Mouse (Mus musculus): ENCODE data around the gene Pde3a. TPM values are rescaled to one million over a fixed set of nuclear protein-coding genes. Genes with fewer than 3 reads are reported as not detected.
A peak's percentile ranks its signal among the peaks of the same experiment; 100 is the strongest.
"Not testable (repeated sequence)": the region's sequence is repeated elsewhere in the genome, so short reads cannot be mapped to it uniquely, and the experiment has no call there.

Gene Pde3a
- total RNA-seq, 4 experiments from 2014 or later: 63.1 to 76.8 (median 70.8) TPM

DNA sequence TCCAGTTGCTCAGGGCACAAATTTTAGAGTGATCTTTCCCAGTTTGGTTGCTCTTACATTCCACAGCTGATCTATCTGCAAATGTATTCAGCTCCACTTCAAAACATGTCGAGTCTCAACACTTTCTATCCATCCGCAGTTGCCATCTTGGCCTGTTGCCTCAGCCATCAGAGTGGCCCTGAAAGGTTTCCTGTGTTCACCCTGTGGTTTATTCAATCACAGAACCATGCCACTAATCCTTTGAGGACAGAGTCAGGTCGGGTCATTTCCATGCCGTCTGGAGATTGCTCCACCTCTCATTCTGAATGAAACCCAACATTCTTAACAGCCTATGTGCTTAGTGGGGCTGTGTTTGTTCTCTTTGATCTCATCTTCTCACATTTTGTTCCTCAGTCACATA lies 73.9 kb downstream of the Pde3a start:
- DNase-seq (ENCODE audit: low spot score): no peak

DNA sequence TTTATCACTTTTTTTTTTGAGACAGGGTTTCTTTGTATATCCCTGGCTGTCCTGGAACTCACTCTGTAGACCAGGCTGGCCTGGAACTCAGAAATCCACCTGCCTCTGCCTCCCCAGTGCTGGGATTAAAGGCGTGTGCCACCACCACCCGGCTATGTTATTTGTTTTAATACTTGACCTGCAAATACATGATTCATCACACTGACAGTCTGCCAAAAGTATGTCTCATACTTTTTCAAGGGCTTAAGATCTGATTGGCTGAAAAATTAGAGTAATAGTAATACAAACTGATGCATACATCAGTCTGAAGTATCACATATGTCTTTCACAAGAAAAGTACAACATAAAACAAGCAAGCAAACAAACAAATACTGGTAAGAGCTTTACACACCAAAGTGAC lies 78.1 kb downstream of the Pde3a start:
- not testable (repeated sequence) for DNase-seq (ENCODE audit: low spot score)

GRCm38 (mm10) chr6:141328071-141328470 lies 79.0 kb downstream of the Pde3a start:
- no peak for DNase-seq (ENCODE audit: low spot score)

- no peak for DNase-seq (ENCODE audit: low spot score)
These were observed 82.4 kb downstream of the Pde3a start for GRCm38 (mm10) chr6:141331464-141331863.

GRCm38 (mm10) chr6:141332613-141333165 lies 83.6 kb downstream of the Pde3a start:
- no peak for DNase-seq (ENCODE audit: low spot score)

DNA sequence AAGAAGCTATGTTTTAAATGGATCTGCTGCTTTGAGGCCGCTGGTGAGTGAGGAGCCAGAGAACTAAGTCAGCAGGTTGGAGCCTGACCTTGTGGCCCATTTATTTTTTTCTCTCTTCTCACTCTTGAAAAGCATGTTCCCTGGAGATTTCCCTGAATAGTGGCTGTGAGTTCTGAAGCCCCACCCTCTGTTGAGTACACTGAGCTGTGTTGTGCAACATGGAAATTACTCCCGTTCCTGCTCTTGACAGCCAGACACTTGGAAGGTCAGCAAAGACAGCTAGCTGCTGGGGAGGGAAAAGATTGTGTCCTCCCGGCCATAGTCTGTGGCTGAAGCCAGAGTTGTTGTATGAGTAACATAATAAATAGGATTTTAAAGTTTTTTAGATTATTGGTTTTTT lies 84.2 kb downstream of the Pde3a start:
- DNase-seq (ENCODE audit: low spot score): peak; percentile 88

GRCm38 (mm10) chr6:141335878-141336277 lies 86.8 kb downstream of the Pde3a start:
- no peak for DNase-seq (ENCODE audit: low spot score)

DNA sequence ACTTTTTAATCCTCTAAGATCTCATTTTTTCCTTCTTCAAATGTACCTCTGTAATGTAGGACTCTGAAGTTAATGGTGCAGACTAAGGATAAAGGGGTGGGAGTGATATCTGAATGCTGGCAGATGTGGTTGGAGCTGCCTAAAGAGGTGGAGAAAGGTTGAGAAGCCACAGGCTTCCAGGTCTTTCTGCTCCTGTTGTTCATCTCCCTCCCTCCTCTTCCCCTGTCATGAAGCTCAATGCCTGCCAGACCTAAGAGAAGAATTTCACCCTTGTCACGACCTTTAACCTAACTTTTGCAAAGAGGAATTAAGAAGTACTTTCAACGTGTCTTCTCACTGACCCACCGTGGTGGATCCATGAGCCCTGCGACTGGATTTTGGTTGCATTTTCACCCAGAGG lies 87.4 kb downstream of the Pde3a start:
- DNase-seq (ENCODE audit: low spot score): no peak

- no peak for DNase-seq (ENCODE audit: low spot score)
These were observed 88.6 kb downstream of the Pde3a start for GRCm38 (mm10) chr6:141337673-141338072.

GRCm38 (mm10) chr6:141341385-141341784 lies 92.3 kb downstream of the Pde3a start:
- DNase-seq (ENCODE audit: low spot score): peak; percentile 45

DNA sequence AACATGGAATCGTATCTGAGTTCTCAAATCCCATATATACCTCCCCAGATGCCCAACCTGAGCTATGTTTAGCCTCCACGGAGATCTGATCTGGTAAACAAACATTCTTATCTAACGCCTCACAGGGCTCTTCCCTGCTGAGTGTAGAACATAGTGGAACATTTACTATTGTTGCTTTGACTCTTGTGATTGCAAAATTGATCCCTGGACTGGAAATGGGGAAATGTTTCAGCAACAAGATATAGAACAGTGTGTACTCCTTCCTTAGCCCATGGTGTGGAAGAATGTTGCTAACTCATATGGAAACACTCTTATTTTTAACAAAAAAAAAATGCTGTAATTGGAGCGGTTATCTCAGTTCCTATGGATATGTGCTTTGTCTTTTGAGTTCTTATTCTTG lies 98.8 kb downstream of the Pde3a start:
- DNase-seq (ENCODE audit: low spot score): no peak

DNA sequence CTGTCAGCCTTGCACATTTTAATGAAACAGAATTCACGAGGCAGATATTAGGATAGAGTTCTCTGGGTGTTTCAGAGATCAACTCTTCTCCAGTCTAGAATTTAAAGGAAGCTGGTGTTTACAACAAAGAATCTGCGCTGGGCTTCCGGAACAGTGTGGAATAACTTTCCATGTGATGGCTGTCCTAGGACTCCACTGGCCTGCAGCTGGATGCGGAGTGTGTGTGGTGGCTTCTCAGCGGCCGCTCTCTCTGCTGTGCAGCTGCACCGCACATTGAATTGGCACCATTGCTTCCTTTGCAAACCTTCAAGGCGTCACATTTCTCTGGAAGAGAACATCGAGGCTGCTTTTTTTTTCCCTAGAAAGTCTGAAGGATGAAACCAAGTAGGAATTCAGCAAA lies 99.5 kb downstream of the Pde3a start:
- no peak for DNase-seq (ENCODE audit: low spot score)

DNA sequence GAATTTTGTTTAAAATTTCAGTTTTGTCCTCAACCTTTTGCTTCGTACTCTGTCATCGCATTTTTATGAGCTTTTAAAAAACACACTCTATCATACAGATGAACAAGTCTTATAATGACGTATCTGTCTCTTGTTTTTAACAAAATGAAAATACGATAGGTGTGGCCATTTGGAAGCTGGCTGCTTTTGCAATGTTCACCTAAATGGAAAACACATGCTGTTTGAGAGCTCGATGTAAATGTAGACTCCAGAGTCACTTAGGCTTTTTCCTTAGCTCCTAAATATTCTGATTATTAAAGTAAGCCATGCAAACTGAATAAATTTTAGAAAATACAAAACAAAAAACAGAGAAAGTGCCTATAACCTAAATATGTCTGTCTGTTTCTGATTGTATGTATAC lies 101.2 kb downstream of the Pde3a start:
- DNase-seq (ENCODE audit: low spot score): no peak

DNA sequence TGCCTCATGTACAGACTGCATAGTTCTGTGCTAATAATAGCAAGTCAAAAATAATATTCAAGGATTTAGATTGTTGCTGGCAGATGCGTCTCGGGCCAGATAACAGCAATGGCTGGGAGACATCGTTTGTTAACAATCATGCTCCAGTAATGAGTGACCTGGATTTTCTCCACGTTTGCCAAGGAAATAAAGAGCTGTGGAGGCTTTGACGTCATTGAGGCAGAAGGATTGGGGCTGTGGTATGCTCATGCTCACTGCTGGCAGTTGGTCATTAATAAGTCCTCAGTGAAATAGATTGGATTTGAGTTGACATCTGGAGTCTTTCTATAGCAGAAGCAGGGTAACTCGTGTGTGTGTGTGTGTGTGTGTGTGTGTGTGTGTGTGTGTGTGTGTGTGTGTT lies 103.2 kb downstream of the Pde3a start:
- no peak for DNase-seq (ENCODE audit: low spot score)

GRCm38 (mm10) chr6:141363664-141364063 lies 114.6 kb downstream of the Pde3a start:
- no peak for DNase-seq (ENCODE audit: low spot score)

GRCm38 (mm10) chr6:141367037-141367436 lies 118.0 kb downstream of the Pde3a start:
- no peak for DNase-seq (ENCODE audit: low spot score)

DNA sequence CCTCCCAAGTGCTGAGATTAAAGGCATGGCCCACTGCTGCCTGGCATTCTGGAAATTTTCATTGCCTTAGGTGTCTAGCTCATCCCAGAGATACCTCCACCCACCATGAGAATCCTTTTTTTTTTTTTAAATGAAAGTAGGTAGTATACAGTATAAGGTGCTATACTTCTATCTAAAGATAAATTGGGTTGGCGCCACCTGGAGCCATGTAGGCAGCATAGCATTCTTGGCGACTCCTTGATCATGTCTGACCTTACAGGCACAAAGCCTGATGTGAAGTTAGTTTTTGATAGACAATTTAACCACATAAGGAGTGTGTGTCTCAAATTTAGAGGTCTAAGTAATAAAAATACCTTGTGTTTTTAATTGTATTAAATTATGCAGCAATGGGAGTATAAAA lies 123.6 kb downstream of the Pde3a start:
- DNase-seq (ENCODE audit: low spot score): no peak

DNA sequence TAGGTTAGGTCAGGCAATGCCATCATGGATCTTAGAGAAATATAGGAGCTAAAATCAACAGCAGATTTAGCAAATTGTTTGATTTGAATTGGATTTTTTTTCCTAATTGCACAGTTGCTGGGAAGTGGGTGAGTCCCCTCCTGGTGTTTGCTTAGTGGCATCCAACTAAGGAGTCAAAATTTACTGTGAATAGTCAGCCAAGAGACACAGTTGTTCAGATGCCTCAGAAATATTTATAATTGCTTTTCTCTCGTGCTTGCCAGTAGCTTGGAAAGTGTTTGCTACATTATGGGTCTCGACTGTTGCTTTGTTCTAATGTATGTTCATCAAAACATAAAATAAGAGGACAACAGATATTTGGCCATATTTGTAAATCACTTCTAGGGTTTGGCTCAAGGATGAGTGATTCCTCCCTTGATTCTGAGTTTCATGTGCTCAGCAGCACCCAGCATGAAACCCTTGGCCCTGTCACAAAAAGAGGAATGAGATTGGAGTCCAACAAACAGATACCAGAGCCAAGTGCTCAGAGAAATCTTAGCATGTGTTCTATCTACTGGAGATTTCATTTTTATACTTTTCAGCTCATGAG lies 125.5 kb downstream of the Pde3a start:
- peak; percentile 45 for DNase-seq (ENCODE audit: low spot score)

- DNase-seq (ENCODE audit: low spot score): no peak
These were observed 126.1 kb downstream of the Pde3a start for GRCm38 (mm10) chr6:141375155-141375554.

- DNase-seq (ENCODE audit: low spot score): no peak
These were observed 131.9 kb downstream of the Pde3a start for GRCm38 (mm10) chr6:141380927-141381326.

DNA sequence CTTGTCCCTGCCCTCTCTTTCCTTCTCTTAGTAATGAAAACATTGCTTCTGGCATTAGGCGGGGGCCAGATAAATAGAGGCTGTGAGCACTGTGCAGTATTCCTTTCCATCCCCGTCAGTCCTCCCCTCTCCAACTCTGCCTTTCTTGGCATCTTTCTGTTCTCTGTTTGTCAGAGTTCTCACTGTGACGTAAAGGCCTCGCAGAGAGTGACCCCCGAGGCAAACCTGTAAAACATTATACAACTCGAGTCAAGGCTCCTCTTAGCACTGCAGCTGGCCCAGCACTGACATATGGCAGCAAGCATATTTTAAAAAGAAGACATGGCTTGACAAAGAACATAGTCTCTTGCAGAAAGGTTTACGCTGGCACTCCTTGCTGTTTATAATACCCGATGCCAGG lies 132.4 kb downstream of the Pde3a start:
- DNase-seq (ENCODE audit: low spot score): peak; percentile 31

DNA sequence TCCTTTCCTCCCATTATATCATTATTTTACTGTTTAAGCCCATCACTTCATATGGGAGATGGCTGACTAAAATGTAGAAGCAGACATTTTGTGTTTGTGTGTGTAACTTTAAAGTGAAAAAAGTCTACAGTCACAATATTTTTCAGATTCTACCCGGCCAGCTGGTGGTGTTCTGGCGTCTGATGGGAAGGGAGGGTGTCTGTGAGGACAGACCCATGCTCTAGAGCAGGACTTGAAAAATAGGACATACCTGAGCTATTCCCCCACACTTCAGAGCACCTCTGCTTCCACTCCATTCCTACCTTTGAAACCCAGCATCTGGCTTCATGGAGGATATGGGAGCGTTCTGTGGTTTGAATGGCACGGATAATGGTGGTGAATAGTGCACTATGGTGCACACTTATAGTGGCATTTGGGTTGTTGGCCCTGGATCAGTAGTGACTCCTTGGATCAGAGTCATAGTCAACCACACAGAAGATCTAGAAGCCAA lies 132.9 kb downstream of the Pde3a start:
- no peak for DNase-seq (ENCODE audit: low spot score)

GRCm38 (mm10) chr6:141388104-141388503 lies 139.0 kb downstream of the Pde3a start:
- DNase-seq (ENCODE audit: low spot score): no peak

GRCm38 (mm10) chr6:141395926-141396325 lies 146.9 kb downstream of the Pde3a start:
- DNase-seq (ENCODE audit: low spot score): no peak

All from heart, adult 8-10 months (tissue).